ENCODE assay signal across 2 mouse cellular contexts in genomic region chr8:123520048-123520447, GRCm38 (mm10). TPM values are rescaled to one million over a fixed set of nuclear protein-coding genes. Genes with fewer than 3 reads are reported as not detected.
"Had no signal": no experiment of that assay in that cellular context is flagged by ENCODE, and none has a peak within 500 bp of the region (broad histone marks: within the 10 kb centered on the region; RNA-seq: fewer than 3 reads in every experiment).

No protein-coding gene starts in this region.

RNA-seq across cellular contexts. Expression of gene Dbndd1, which starts 4.8 kb away (rescaled TPM):
- total RNA-seq: megakaryocyte-erythroid progenitor cell, adult 5-6 weeks had no signal
- polyA plus RNA-seq: spleen, adult 2 months had no signal
